Mouse (Mus musculus) heart, postnatal 0 days (tissue): ENCODE measurements around the gene Defb25. TPM values are rescaled to one million over a fixed set of nuclear protein-coding genes. Genes with fewer than 3 reads are reported as not detected.
"Not testable (repeated sequence)": the region's sequence is repeated elsewhere in the genome, so short reads cannot be mapped to it uniquely, and the experiment has no call there.

ENCODE experiments used
- ATAC-seq: fragments of 200-750 bp; cut with Nextera tagmentation; 2 replicates; pipeline ENCODE4 v1.8.0; 2017; ENCODE audit warnings: low read depth, moderate number of reproducible peaks, moderate library complexity; ENCODE audit not compliant: insufficient read depth
- DNase-seq: peaks from one replicate; pipeline ENCODE4 v3.0.0-alpha.2; 2016; ENCODE audit warnings: low spot score
- H3K27ac ChIP-seq: fragments of 300-500 bp; sonication (generic); 2 replicates; pipeline ENCODE4 v1.5.1; 2014; ENCODE audit warnings: low read depth, mild to moderate bottlenecking
- H3K27me3 ChIP-seq: fragments of 300-500 bp; sonication (generic); 2 replicates; pipeline ENCODE4 v1.6.1; 2014; ENCODE audit warnings: low read length, mixed read lengths; ENCODE audit not compliant: control insufficient read depth, insufficient read depth
- H3K36me3 ChIP-seq: fragments of 300-500 bp; sonication (generic); replicated peaks from 2 replicates; pipeline ENCODE4 v1.6.1; 2014; ENCODE audit warnings: low read length, mixed read lengths; ENCODE audit not compliant: control insufficient read depth, insufficient read depth
- H3K4me1 ChIP-seq: fragments of 300-500 bp; sonication (generic); 2 replicates; pipeline ENCODE4 v1.6.1; 2014; ENCODE audit warnings: antibody characterized with exemption; ENCODE audit not compliant: control insufficient read depth, insufficient read depth
- H3K4me2 ChIP-seq: fragments of 300-500 bp; sonication (generic); 2 replicates; pipeline ENCODE4 v1.6.1; 2014; ENCODE audit warnings: low read depth, mild to moderate bottlenecking, low read length, moderate library complexity
- H3K4me3 ChIP-seq: fragments of 300-500 bp; sonication (generic); 2 replicates; pipeline ENCODE4 v1.5.1; 2014; ENCODE audit warnings: low read depth, low read length
- H3K9ac ChIP-seq: fragments of 300-500 bp; sonication (generic); replicated peaks from 2 replicates; pipeline ENCODE4 v1.6.1; 2014; ENCODE audit warnings: low read depth, low read length, mixed read lengths
- H3K9me3 ChIP-seq: fragments of 300-500 bp; sonication (generic); replicated peaks from 2 replicates; pipeline ENCODE4 v1.6.1; 2016; ENCODE audit warnings: low read length; ENCODE audit not compliant: control insufficient read depth
- CTCF ChIP-seq: IDR thresholded peaks from 2 replicates; pipeline ENCODE4 v1.5.1; 2016; ENCODE audit warnings: antibody characterized with exemption, control low read depth, low read depth
- EP300 ChIP-seq: IDR thresholded peaks from 2 replicates; pipeline ENCODE4 v1.6.1; 2016; ENCODE audit warnings: antibody characterized with exemption, low read depth
- WGBS: fragments of 180-500 bp; shearing (Covaris S2); extraction: QIAGEN DNeasy Blood & Tissue Kit; methylation state at CpG from one replicate; pipeline ENCODE4 v1.1.7; 2014; 5-methylcytosine and 5-hydroxymethylcytosine counted together
- polyA plus RNA-seq: library from polyadenylated mRNA; unstranded; fragments of >200 nt; fragmentation: Nextera tagmentation; extraction: Ambion mirVana; gene quantifications from 2 replicates; pipeline ENCODE4 v1.2.1, GENCODE M21; 2015
- total RNA-seq: library from RNA; depleted of rRNA; stranded (reverse); fragments of >200 nt; gene quantifications from 2 replicates; pipeline ENCODE4 v1.2.3, GENCODE M21; 2014; ENCODE audit warnings: low replicate concordance

Defb25 gene
- total and polyA plus RNA-seq, 2 experiments from 2014 or later, result 0.53 TPM; not detected in 1

- DNase-seq, result peak; percentile 93
- TF ChIP-seq CTCF (peak; percentile 99), EP300 (no peak)
- Histone ChIP-seq H3K9ac (peak within 1 kb of the TSS; percentile 76), H3K9me3 (no peaks in the 10 kb centered on the region), H3K4me1 (peaks cover 25% of the 10 kb centered on the region), H3K27ac (peak within 1 kb of the TSS; percentile 87), H3K36me3 (no peaks in the 10 kb centered on the region; the same call in 1 of the 2 replicates), H3K27me3 (no peaks in the 10 kb centered on the region), H3K4me2 (peak within 1 kb of the TSS; percentile 89), H3K4me3 (peak within 1 kb of the TSS; percentile 86)
- ATAC-seq, result peak; percentile 87
- under 1% methylated on average over 35 of the region's 35 CpGs for WGBS
Observed at GRCm38 (mm10) chr2:152669256-152669638, 46.4 kb upstream of the Defb25 start, which contains the start of gene H13. Gene H13, plus strand, starts transcription at chr2:152669461.

GRCm38 (mm10) chr2:152666191-152666590 lies 43.3 kb upstream of the Defb25 start:
- H3K4me2 ChIP-seq, result not testable (repeated sequence)

GRCm38 (mm10) chr2:152661163-152661562 lies 38.3 kb upstream of the Defb25 start:
- no peaks in the 10 kb centered on the region for H3K27me3 ChIP-seq
- H3K4me1 ChIP-seq, result no peaks in the 10 kb centered on the region
- DNase-seq, result no peak
- no peak overlapping the region for H3K4me2 ChIP-seq
- H3K27ac ChIP-seq, result no peak overlapping the region
- WGBS, result 66% methylated on average over 6 of the region's 6 CpGs
- H3K9me3 ChIP-seq, result no peaks in the 10 kb centered on the region
- TF ChIP-seq EP300 (no peak), CTCF (no peak)
- no peak for ATAC-seq
- H3K9ac ChIP-seq, result no peak overlapping the region
- no peaks in the 10 kb centered on the region for H3K36me3 ChIP-seq
- no peak overlapping the region for H3K4me3 ChIP-seq

More at GRCm38 (mm10) chr2:152666191-152666590, 43.3 kb upstream of the Defb25 start:
- WGBS, result 69% methylated on average over 3 of the region's 3 CpGs
- H3K4me3 ChIP-seq, H3K9ac ChIP-seq, H3K27ac ChIP-seq, H3K9me3 ChIP-seq, H3K36me3 ChIP-seq, DNase-seq, ATAC-seq, H3K27me3 ChIP-seq: not testable (repeated sequence)
- peaks cover 15% of the 10 kb centered on the region for H3K4me1 ChIP-seq

GRCm38 (mm10) chr2:152657398-152657797 lies 34.5 kb upstream of the Defb25 start:
- Histone ChIP-seq H3K9me3 (no peaks in the 10 kb centered on the region), H3K27ac (no peak overlapping the region), H3K4me1 (no peaks in the 10 kb centered on the region), H3K4me2 (no peak overlapping the region), H3K27me3 (no peaks in the 10 kb centered on the region), H3K4me3 (no peak overlapping the region), H3K36me3 (no peaks in the 10 kb centered on the region), H3K9ac (no peak overlapping the region)
- WGBS, result 53% methylated on average over 10 of the region's 10 CpGs
- DNase-seq (peak; percentile 28), ATAC-seq (no peak)
- no peak for TF ChIP-seq EP300
- TF ChIP-seq CTCF, result peak; percentile 39

GRCm38 (mm10) chr2:152653874-152654715 lies 31.2 kb upstream of the Defb25 start:
- no peak for DNase-seq
- Histone ChIP-seq H3K4me3 (no peak overlapping the region), H3K9me3 (no peaks in the 10 kb centered on the region), H3K4me2 (no peak overlapping the region), H3K27me3 (no peaks in the 10 kb centered on the region), H3K36me3 (no peaks in the 10 kb centered on the region), H3K9ac (no peak overlapping the region), H3K4me1 (no peaks in the 10 kb centered on the region), H3K27ac (peak overlapping the region; percentile 47)
- ATAC-seq, result peak; percentile 39; the same call in 1 of the 2 replicates
- 29% methylated on average over 14 of the region's 14 CpGs for WGBS
- TF ChIP-seq CTCF (no peak), EP300 (no peak)
